Mouse (Mus musculus) T-helper 1 cell (primary cell): ENCODE results near the gene Snx3.

Experiments used
- in situ Hi-C: fragments of 300-600 bp; cut with MboI, MseI; formaldehyde crosslinking; loops from one replicate; pipeline ENCODE4 v1.15.1; 2025; ENCODE audit warnings: high pct_unique_total_duplicates

Snx3 gene

DNA sequence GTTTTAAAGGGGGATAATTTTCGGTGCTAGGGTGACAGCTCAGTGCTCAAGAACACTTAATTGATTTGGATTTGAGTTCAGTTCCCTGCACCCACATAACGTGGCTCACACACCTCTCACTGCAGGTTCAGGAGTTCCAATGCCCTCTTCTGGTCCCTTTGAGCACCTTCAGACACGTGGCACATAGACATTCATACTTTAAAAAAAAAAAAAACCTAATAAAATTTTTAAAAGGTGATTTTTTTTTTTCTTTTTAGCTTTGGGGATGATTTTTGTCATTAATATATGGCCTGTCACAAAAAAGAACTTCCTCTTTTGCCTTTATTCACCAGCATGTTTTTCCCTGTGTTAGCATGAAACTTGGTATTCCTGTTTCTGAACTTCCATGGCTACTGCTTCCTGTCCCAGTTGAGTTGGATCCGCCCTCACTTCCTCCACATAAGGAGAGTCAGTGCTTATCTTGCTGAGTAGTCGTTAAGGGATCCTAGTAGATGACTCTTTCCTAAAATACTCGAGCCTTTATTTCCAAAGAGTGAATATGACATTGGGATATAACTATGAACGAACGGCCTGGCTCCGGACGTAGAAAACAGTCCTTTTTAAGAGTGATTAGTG, 2.4 kb downstream of the Snx3 start:
- in situ Hi-C loops: no loop called here

DNA sequence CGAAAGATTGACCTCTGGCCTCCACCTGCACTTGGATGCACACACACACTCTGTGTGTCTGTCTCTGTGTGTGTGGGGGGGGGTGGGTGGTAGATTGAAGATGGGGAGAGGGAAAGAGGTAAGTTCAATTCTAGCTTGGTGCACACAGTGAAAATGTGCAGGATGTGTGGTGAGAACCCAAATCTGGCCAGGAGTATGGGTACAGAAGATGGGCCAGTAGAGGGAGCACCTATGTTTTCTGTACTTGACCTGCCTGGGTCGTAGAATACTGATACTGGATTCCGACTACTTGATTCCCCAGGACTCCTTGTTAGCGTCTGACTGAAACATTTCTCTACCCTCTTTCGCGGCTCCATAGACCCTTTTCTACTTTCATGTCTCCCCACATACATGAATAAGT, 8.3 kb downstream of the Snx3 start:
- in situ Hi-C loops: no loop called here

GRCm38 (mm10) chr10:42511184-42512135, 9.6 kb downstream of the Snx3 start:
- in situ Hi-C loops: no loop called here

GRCm38 (mm10) chr10:42514125-42514524, 12.3 kb downstream of the Snx3 start:
- in situ Hi-C loops: no loop called here

GRCm38 (mm10) chr10:42518363-42518762, 16.5 kb downstream of the Snx3 start:
- in situ Hi-C loops: no loop called here

DNA sequence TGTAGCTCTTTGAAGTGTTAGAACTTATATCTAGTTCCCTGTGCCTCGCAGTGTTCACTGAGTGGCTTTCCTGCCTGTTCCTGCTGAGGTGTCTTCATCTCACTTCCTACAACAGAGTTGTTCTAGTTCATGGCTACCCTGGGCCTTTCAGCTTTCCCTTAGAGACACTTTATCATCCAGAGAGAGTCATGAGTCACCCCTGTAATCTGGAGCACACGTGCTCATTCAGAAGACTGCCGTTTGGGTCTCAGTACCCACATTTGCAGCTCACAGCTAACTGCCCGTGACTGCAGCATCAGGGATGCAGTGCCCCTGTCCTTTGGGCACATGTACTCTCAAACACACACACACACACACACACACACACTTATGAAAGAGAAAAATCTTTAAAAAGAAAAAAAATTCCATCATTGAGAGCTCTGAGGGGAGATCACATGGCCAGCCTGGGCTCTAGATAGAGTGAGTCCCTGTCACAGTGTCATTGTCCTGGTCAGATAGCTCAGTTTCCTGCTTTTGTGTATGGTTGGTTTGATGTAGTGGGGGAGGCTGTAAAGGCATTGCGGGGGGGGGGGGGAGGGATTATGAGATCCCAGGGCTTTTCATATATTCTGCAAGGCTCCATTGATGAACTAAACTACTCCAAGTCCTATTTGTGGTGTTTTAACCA, 19.6 kb downstream of the Snx3 start:
- in situ Hi-C loops: no loop called here

DNA sequence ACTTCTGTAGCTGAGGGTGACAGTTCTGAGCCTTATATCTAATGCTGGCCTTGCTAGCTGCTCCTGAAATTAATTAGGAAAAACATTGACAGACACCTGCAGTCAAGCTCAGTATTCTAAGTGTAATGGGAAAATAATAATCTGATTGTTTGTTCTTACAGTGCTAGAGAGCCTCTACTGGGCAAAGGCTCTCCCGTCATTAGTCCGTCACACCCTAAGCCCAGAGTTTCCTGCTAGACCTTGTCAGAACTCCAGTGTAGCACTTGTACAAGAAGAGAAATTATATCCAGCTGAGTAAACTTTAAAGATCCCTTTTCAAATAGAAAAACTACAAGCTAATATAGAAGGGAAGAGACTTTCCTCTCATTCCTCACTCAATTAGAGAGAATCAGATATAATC, 21.1 kb downstream of the Snx3 start:
- in situ Hi-C loops: no loop called here

- in situ Hi-C loops: no loop called here
Measured at GRCm38 (mm10) chr10:42523556-42524162, 21.8 kb downstream of the Snx3 start.

DNA sequence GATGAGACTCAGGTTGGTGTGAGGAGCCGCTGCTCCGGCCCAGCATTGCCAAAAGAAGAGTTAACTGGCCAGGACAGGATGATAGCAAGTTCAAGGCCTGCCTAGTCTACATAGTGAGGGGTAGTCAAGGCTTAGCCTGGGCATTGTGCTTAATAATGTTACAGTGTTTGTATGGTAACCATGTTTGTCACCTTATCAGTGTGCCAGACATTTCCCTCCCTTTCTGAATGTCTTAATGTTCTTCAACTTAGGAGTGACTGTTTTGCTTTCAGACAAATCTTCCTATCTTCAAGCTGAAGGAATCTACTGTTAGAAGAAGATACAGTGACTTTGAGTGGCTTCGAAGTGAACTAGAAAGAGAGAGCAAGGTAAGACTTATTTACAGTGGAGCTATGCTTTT, 23.9 kb downstream of the Snx3 start:
- in situ Hi-C loops: no loop called here

- in situ Hi-C loops: no loop called here
Measured at GRCm38 (mm10) chr10:42533836-42534453, 32.1 kb downstream of the Snx3 start.

DNA sequence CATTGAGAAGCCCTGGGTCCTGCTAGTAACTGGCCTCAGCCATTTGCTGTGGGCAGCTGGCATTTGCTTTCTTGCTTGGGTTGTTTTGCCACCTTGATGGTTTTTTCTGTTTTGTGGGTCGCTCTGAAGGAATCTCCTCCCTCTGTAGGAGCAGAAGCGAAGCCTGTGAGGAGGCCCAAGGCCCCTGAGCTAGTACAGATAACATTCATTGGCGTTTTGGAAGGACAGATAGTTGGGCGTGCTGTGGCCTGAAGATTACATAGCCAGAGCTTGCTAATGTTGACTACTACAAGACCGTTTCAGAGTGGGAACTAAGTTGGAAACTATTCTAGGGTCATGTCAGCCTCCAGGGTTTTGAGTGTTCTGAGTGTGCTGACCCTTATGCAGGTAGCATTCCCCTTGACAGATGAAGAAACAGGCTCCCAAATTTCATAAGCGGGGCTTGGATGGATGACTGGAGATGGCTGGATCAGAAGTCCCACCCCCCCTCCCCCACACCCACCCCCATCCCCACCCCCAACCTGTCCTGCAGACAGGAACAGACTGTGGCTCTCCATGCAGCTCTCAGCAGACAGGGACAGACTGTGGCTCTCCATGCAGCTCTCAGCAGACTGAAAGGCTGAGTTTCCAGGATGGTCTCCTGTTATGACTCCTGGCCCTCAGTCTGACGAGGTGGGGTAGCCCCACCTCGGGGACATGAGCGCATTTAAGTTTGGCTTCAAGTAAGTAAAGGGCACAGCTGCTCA, 35.9 kb downstream of the Snx3 start:
- in situ Hi-C loops: no loop called here

GRCm38 (mm10) chr10:42545707-42546503, 44.1 kb downstream of the Snx3 start:
- in situ Hi-C loops: no loop called here

- in situ Hi-C loops: no loop called here
Measured at GRCm38 (mm10) chr10:42546507-42546906, 44.7 kb downstream of the Snx3 start.

- in situ Hi-C loops: no loop called here
Measured at GRCm38 (mm10) chr10:42559581-42560200, 57.9 kb downstream of the Snx3 start.

- in situ Hi-C loops: no loop called here
Measured at GRCm38 (mm10) chr10:42562272-42562671, 60.4 kb downstream of the Snx3 start.

DNA sequence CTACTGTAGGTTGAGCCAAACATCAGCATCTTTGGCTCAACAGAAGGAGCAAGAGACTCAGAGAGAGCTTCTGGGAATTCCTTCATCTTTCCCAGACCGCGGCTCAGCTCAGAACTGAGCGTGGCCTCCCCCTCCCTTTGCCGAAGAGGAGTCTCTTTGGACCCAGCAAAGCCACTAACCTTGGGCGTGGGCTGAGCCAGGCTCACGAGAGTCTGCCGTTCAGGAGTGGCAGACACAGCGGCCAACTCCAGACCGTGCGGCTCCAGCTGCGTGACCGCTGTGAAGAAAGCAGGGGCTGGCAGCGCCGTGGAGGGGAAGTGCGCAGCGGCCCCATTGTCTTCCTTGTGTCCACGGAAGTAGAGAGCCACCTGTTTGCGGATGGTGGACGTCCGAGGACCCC, 70.7 kb downstream of the Snx3 start:
- in situ Hi-C loops: no loop called here

GRCm38 (mm10) chr10:42572971-42573370, 71.1 kb downstream of the Snx3 start:
- in situ Hi-C loops: no loop called here

DNA sequence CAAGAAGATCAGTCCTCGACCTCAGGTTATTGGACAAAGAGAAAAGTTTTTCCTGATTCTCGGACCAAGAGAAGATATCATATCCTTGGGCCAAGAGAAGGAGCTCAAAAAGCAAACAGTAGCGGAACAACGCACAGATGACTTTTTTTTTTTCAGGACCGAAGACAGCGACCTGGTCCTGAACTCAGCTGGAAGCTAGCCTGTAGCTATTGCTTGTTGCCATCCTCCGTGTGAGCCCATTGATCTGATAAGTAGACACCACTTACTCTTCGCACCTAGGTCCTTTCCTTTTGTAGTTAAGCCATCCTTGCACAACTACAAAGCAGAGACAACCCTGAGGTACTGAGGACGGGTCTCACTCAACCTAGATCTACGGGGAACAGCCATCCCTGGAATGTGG, 72.8 kb downstream of the Snx3 start:
- in situ Hi-C loops: no loop called here

GRCm38 (mm10) chr10:42577525-42578280, 75.9 kb downstream of the Snx3 start:
- in situ Hi-C loops: no loop called here
